Mouse (Mus musculus): ENCODE data around the gene Aqr. TPM values are rescaled to one million over a fixed set of nuclear protein-coding genes. Genes with fewer than 3 reads are reported as not detected.
A peak's percentile ranks its signal among the peaks of the same experiment; 100 is the strongest.

The Aqr gene
- total RNA-seq, 1 experiment from 2014 or later, result 33.6 TPM

DNA sequence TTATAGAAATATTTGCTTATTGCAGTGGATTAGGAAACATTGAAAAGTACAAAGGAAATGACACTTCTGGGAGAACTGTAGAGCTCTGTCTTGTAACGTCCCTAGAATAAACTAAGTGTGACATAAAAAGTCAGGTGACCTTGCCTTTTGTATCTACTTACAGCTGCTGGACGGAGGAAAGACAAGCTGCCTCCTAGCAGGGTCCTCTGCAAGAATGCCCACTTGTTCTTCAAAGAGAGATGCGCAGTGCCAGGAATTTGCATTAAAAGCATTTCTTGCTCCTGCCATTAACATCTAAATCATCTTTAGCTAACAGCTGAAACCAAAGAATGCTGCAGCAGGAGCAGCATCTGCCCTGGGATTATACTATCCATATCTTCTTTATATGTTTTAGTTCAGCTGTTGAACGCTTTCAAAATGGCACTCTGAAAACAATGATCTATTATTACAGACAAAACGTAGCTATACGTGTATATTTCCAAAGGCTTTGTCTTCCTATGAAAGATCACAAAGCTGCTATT lies 126.7 kb downstream of the Aqr start:
- no peak for DNase-seq

DNA sequence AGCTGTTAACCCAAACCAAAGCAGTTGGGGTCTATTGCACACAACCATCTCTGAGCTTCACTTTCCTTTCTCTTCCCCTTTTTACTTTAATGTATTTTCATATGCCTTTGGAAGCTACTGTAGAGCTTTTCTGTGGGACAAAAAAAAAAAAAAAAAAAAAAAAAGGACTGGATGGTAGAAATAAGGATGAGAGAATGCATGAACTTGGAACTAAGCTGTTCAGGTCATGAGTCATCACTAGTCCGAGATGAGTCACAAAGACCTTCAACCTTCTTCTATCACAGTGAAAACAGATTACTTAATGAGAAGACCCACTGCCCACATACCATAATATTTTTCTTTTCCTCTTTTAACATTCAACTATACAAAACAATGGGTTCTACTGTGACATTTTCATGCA lies 127.2 kb downstream of the Aqr start:
- DNase-seq, result no peak

DNA sequence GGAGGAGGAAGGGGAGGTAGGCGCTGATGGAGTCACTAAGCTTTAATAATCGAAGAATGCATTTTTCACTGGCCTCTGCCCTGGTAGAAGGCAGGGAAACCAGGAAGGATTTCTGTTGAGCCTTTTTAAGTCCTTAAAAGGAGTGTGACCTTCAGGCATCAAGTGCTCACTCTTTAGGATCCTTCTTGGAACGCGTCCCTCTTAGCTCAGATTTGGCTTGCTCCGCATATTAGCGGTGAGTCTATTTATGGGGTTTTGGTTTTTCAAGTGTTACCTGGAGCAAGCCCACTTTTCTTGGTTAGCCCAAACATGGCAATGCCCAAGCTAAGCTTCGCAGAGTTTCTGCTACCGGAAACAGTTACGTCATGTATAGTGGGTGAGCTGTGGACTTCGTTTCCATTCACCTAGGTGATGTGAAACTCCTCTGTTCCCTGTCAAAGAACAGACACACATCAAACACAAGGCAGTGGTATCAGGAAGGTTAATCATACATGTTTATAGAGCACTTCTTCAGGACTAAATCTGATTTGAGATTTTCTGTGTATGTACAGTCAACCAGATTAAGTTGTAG lies 128.5 kb downstream of the Aqr start:
- peak; percentile 25 for DNase-seq

DNA sequence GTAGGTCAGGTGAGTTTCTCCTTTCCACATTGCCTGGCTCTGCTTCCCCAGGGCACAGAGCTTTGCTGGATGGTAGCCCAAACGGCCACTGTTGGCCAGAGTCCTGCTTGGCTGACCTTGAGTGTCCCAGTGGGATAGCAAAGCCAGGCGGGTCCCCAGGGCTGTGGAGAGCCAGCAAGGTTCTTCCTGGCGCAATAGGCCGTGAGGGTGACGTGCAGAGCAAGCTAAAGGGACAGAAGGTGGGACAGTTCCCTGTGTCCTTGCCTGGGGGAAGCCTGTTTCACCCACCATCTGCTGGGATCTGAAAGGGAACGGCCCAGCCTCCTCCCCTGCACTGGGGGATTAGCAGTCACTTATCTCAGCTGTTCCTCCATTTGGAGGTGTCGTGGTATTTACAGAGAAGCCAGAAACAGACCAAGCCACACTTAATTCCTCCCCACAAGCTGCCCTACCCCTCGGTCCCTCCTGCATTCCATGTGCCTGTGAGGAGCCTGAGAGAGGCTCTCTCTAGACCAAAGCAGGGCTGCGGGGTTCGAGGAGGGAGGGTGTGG lies 129.4 kb downstream of the Aqr start:
- DNase-seq, result peak; percentile 87

DNA sequence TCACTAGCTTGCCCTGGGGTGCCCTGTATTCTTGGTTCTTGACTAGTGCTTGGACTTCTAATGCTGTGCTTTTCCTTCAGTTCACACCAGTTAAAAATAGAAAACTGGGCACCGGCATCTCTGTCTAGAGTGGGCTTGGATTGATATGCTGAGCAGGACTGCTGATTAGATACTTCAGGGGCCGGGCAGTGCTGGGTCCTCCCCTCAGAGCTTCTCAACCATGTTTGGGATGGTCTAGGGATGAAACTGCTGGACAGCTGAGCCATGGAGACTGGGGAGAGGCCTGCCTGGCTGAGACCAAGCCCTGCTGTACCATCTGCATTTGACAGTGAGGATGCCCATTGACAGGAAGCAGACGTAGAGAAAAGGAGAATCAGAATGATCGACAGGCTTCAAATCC lies 132.7 kb downstream of the Aqr start:
- no peak for DNase-seq

DNA sequence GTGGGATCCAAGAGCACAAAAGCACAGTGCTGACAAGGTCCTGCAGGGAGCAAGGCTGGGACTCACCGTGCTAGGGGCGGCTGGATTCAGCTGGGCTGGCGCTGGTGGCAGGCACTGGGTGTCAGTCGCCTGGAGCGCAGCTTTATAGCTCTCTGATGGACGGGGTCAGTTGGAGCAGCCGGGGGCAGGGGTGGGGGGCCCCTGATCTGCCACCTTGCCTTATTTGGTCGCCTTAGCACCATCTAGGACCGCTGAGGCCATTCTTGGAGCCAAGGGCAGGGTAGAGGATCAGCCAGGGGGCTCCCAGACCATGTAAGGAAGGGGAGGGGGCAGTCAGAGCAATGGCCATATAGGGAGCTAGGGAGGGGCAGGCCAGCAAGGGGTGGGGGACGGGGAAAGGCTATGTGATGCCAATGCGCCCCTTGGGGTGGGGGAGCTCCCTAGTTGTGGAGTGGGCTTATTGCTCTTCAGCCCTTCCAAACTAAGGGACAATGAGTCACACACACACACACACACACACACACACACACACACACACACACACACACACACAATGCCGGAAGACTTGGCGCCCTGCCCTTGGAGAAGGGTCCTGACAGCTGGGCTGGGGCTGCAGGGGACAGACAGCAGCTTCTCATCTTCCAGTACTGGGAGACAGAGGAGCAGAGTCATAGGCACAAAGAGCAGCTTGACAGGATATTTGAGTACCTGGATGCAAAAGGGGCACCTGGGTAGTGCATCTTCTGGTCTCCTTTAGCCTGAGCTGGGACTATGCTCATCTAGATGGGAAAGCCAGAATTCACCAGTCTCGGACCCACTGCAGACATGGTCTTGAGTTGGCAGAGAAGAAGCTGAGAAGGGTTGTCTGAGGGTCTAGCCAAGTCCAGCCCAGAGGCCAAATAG lies 133.9 kb downstream of the Aqr start, which contains the start of gene Actc1:
TSS of gene Actc1 (minus strand) at position 853 of the 903 bp plus-strand sequence.
- DNase-seq, result peak; percentile 13

DNA sequence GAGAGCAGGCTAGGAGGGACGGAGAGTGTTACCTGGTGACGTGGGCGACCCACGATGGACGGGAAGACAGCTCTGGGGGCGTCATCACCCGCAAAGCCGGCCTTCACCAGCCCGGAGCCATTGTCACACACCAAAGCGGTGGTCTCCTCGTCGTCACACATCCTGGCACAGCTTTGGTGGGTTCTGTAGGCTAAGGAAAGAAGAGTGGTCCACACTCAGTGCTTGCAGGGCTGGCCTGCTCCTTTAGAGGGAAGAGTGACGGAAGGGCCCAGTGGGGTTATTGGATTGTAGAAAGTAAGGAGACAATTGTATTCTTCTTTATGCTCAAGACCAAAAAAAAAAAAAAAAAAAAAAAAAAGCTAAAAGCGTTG lies 135.0 kb downstream of the Aqr start:
- DNase-seq, result no peak

Small RNA genes lying within 50 kb of the gene (microRNA-seq; reads per million reads assigned to microRNA genes)
- gene Mir7002, result 0 to 1.1 reads per million in 2 experiments

Other genes with a start within 250 kb of the Aqr start
- gene Gjd2, start 173.4 kb downstream of the Aqr start, total RNA-seq (2021), result 6.9 and 8.5 TPM in 2 replicates
- gene Actc1, start 133.5 kb downstream of the Aqr start, total RNA-seq (2021), result 0.44 TPM in 1 of 2 replicates, not detected in the other
- gene Zfp770, start 14.4 kb upstream of the Aqr start, total RNA-seq (2021), result 11.3 and 12.4 TPM in 2 replicates